Mouse (Mus musculus) C2C12 (cell line): ENCODE measurements around the gene Xylb.

ENCODE experiments used
- CEBPB ChIP-seq: IDR thresholded peaks from one replicate; pipeline ENCODE4 v1.6.1; 2011; ENCODE audit warnings: low read depth, mild to moderate bottlenecking, control low read depth, moderate library complexity
- CTCF ChIP-seq: IDR thresholded peaks from one replicate; pipeline ENCODE4 v1.5.1; 2011; ENCODE audit not compliant: control insufficient read depth, insufficient read depth, insufficient read length
- FOSL1 ChIP-seq: IDR thresholded peaks from one replicate; pipeline ENCODE4 v1.8.0; 2011; ENCODE audit warnings: mild to moderate bottlenecking, low read length; ENCODE audit not compliant: poor library complexity, insufficient read depth, severe bottlenecking
- MAX ChIP-seq: IDR thresholded peaks from one replicate; pipeline ENCODE4 v1.6.1; 2011; ENCODE audit warnings: mild to moderate bottlenecking, control low read depth
- MYOD1 ChIP-seq: IDR thresholded peaks from one replicate; pipeline ENCODE4 v1.6.1; 2011; ENCODE audit warnings: low read depth; ENCODE audit not compliant: control insufficient read depth, insufficient read length
- MYOG ChIP-seq: IDR thresholded peaks from one replicate; pipeline ENCODE4 v1.6.1; 2011; ENCODE audit not compliant: control insufficient read depth, insufficient read length; ENCODE audit errors: extremely low read depth
- USF1 ChIP-seq: IDR thresholded peaks from one replicate; pipeline ENCODE4 v1.6.1; 2011; ENCODE audit warnings: low read depth, mild to moderate bottlenecking, control low read depth, moderate library complexity

DNA sequence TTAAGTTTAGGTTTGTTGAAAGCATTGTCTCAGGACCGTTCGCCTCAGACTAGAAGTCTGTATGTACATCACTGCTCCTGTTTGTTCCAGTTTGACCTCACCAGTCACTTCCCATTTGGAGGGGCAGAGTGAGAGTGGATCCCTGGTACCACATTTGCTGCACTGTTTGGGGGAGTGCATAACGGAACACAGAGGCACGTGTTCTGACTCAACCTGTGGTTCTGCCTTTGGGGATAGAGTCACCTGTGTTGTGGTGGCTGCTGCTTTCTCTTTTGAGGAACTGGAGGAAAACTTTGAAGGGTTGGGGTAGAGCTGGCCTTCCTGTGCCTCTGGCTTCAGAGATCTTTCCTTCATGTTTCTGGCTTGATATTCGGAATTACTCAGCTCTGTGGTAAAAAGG is 46.9 kb downstream of the Xylb start:
- no peak for TF ChIP-seq CTCF
- TF ChIP-seq CEBPB: no peak
- no peak for TF ChIP-seq USF1
- TF ChIP-seq MAX: no peak
- TF ChIP-seq MYOD1: no peak
- no peak for TF ChIP-seq FOSL1
- TF ChIP-seq MYOG: no peak
